Mouse (Mus musculus) naive thymus-derived CD4-positive, alpha-beta T cell, adult 2 months (primary cell): ENCODE data around the gene Cyp51.
"Not testable (repeated sequence)": the region's sequence is repeated elsewhere in the genome, so short reads cannot be mapped to it uniquely, and the experiment has no call there.

Source experiments
- DNase-seq: peaks from one replicate; pipeline ENCODE4 v3.0.0-alpha.2; 2011; ENCODE audit warnings: low read depth

The Cyp51 gene

DNA sequence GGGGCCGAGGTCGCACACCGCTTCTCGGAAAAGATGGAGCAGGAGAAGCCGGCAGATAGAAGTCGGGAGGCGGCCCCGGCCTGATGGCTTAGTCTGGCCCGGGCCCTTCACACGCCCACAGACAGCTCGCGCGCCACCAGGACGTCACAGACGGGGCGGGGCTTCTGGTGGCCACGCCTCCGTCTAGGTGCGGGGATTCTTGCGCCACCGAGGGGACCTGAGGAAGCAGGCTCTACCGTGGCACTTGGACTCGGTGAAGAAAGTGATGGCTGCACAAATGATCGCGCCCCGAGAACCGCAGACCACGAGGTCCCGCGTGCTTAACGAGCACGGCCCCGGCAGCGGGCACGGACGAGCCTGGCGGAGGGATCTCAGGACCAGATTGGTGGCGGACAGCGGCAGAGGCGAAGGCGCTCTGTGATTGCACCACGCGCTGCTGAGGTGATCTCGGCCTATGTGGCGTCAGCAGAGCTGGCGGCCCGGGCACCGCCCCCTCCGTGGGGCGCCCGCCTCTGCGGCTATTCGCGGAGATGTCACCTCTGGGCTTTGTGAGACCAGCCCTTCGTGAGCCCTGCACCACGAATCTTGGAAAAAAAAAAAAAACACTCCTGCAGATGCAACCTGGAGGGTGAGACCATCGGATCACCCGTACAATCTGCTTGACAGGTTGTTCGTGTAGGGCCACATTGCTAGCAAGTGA lies at the start of gene Cyp51:
TSS of gene Cyp51 (minus strand) at position 406 of the 700 bp plus-strand sequence.
- DNase-seq: peak; percentile 97

DNA sequence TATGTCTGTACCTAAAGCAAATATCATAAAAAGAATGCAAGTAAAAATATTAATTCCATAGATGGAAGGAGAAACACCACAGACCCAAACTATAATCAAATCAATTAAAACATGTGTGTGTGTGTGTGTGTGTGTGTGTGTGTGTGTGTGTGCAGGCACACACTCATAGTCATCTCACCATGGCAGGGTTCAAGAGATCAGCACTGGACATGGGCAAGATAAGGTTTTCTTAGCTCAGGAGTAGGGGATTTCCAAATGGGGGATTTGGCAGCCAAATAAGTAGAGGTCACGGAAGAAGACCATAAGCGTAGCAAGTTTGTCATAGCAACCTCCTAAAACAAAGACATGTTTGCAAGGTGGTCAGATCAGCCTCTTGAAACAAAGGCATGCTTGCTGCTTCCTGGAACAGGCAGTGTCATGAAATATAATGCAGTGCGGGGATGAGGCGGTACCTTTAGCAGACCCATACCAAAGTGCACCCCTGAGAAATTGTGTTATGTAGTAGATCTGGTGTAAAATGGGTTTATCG lies 8.1 kb upstream of the Cyp51 start:
- DNase-seq: no peak

DNA sequence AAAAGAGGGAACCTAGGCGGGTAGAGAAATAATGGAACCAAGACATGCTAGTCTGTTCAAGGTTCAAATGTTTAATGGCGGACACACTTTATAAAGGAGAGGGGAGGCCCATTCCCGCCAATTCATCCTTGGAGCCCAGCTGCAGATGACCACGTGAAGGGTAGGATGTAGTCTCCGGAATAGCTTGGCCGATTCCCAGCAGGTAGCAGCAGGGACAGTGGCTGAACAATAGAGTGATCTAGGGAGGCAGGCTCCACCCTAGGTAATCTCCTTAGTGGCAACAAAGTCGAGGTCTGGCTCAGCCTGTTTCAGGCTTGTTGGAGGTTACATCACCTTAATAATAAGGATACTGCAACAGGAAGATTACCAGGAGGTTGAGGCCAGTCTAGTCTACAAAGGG lies 2.5 kb upstream of the Cyp51 start:
- not testable (repeated sequence) for DNase-seq

DNA sequence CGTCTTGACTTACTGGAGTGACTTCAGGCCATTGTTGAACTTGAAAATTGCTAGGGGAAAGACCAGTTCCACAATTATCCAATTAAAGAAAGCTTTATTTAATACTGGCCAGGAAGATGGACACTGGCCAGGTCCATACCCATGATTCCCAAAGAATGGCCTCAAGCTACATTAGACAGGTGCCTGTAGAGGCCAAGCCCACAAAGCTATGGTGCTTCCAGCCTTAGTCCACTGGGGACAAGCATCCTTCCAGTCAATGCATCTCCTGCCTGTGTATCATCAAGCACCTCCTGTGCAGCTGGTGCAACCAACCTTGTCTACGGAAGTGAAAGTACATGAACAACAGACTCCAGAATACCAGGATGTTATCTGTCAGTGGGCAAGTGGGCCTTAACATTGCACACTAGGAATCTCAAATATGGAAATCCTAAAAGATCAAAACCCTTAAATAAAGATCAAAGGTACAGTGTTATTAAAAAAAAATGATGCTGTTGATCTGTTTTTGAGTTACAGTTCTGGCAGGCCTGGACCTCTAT lies 1.2 kb upstream of the Cyp51 start:
- DNase-seq: no peak

DNA sequence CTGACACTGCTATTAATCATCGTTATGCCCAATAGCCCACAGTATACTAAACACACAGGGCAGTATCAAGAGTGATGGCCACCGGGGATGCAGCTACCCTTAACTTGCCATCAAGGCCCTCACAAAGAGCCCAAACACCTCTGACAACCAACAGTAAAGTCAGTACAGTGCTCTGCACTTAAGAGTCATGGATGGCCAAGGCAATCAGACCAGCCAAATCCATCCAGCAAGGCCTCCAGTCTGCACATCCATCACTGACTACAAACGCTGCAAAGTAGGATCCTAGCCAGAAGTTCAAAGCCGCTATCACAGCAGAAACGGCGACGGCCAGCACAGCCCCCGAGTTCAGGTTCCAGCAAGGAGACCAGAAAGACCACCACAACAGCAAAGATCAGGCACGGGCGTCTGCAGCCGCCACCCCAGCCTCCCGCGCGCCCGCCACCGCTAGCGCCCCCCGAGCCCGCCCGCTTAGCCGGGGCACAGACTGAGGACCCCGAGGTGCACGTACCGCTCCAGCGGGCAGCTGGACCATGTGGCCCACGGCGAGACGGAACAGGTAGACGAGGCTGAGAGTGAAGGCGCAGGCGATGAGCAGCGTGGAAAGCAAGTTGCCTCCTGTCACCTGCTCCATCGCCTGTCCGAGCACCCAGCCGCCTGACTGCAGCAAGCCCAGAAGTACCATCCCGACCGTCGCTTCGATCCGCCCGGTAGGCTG lies 763 bp downstream of the Cyp51 start:
- DNase-seq: no peak

DNA sequence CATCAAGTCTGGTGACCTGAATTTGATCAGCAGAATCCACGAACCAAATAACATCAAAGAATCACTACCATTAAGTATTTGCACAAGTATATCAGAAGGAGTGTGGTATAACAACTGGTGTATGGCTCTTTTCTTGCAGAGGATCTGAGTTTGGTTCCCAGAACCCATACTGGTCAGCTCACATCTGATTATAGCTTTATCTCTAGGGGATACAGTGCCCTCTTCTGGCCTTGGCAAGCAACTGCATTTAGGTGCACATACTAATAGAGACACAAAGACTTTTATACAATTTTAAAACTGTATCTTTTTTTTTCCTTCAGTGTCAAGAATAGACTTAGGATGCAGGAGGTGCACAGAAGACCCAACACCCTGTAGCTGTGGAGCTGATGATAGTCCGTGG lies 2.8 kb downstream of the Cyp51 start:
- peak; percentile 24 for DNase-seq

DNA sequence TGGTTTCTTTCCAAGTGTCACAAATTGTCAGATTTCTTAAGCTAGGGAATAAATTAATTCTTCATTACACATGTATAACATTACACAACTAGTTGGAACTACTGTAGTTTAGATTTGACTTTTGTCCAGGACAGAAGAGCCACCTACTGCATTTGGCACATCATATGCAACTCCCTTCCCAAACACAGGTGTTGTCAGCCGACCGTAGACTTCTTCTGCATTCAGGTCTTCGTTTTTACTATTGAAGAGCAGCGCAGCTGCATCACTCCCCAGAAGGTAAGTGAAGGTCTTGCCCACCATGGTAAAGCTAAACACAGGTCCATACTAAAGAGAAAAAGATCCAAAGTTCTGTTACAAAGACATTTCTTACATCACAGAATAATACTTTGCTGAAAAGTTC lies 3.5 kb downstream of the Cyp51 start:
- no peak for DNase-seq

DNA sequence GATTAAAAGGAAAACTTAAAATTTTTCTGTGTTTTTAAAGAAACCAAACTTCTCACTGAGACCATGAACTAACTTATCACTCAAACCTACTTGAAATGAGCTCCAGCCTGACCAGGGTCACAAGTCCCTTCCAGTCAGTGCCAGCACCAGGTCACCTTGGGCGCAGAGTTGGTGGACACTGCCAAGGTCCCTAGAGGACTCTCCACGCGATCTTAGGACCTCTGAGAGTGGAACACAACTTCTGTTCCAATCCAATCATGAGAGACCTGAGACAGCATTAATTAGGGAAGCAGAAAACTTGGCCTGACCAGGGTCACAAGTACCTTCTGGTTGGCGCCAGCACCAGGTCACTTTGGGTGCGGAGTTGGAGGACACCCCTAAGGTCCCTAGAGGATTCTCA lies 10.1 kb downstream of the Cyp51 start:
- DNase-seq: no peak

DNA sequence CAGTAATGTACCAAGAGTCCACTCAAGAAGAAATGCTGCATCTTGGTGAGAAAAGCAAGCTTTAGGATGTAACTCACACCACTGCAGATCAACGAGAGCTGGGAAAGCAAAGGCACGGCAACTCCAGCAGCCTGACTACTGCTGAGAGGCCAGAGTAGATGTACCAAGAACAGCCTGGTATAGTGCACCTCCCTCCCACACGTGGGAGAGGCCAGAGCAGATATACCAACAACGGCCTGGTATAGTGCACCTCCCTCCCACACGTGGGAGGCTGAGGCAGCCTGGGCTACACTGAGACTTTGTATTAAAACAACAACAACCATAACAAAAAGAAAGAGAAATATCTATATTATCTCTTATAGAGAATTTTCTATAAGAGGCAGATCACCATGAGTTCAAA lies 16.4 kb downstream of the Cyp51 start:
- DNase-seq: no peak

DNA sequence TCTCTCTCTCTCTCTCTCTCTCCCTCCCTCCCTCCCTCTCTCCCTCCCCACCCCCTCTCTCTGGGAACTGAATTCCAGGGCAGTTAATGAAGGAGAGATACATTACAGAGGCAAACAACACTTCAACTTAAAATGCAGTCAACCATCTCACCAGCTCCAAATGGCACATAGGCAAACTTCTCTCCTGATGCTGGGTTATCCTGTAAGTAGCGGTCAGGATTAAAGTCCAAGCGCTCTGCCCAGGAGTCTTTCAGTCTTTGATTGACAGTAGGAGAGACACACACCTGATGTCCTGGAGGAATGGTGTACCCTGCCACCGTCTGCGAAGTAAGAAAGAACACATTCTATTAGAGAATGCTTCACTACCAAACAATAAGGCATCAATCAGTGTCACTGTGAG lies 18.2 kb downstream of the Cyp51 start:
- DNase-seq: no peak

DNA sequence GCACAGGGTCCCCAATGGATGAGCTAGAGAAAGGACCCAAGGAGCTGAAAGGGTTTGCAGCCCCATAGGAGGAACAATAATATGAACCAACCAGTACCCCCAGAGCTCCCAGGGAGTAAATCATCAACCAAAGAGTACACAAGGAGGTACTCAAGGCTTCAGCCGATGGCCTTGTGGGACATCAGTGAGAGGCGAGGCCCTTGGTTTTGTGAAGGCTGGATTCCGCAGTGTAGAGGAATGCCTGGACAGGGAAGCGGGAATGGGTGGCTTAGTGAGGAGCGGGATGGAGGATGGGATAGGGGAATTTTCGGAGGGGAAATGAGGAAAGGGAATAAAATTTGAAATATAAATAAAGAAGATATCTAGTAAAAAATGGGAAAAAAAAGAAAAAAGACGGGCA lies 19.6 kb downstream of the Cyp51 start:
- no peak for DNase-seq

DNA sequence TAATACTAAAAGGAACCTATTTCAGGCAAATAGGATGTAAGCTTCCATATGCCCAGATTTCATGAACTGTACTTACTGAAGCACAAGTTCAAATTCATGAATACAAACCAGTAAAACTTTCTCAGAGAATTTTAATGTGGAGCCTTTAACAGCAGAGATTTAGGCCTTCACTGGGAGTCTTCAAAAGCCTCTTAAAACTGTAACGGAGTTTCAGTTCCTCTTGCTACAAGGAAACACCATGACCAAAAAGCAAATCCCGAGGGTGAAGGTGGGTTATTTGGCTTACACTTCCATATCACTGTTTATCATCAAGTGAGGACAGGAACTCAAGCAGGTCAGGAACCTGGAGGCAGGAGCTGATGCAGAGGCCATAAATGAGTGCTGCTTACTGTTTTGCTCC lies 23.0 kb downstream of the Cyp51 start:
- no peak for DNase-seq

DNA sequence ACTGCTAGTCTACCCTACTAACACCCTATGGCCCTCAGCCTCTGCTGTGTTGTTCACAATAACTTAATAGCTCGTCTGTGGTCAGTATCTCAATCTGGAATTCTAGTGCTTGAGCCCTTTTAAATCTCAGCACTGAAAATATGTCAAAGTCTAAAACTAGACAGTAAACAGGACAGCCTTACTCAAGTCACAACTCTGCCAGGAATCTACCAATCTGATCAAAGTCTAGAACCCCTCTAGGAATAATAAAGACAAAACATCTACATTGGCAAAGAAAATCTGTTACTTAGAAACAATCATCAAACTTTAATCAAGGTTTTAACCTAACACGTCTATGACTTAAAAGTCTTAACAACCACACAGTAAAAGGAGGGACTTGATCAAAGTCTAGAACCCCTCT lies 23.7 kb downstream of the Cyp51 start:
- DNase-seq: no peak

DNA sequence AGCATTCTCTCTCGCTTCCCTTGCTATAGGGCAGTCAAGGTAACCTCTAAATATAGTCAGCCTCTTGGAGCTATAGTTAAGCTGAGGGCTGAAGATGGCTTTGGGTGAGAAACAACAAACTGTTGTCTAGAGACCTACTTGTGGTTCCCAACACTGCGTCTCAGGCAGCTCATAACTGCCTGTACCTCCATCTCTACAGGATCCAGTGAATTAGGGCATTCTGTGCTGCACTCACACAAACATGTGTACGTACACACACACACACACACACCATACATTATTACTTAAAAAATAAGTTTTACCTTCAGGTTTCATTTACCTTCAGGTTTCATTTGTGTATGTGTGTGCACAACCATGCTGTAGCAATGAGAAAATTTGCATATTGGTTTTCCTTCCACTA lies 25.5 kb downstream of the Cyp51 start:
- no peak for DNase-seq

DNA sequence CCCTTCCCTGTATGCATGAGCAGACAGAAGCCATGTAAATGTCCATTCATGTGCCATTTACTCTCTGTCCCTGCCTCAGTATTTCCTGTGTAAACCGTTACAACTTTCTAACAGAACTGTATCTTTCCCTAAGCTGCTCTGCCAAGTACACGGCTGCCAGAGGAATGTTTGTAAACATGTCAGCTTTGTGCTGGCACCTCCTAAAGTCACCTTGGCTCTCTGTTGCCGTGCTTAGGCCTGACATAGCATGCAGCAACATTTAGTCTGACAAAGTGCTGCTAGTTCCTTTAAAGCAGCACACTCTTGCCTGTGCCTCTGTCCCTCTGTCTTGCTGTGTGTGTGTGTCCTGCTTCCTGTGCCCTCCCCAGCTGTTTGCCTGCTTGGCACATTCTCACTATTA lies 37.3 kb downstream of the Cyp51 start:
- no peak for DNase-seq

DNA sequence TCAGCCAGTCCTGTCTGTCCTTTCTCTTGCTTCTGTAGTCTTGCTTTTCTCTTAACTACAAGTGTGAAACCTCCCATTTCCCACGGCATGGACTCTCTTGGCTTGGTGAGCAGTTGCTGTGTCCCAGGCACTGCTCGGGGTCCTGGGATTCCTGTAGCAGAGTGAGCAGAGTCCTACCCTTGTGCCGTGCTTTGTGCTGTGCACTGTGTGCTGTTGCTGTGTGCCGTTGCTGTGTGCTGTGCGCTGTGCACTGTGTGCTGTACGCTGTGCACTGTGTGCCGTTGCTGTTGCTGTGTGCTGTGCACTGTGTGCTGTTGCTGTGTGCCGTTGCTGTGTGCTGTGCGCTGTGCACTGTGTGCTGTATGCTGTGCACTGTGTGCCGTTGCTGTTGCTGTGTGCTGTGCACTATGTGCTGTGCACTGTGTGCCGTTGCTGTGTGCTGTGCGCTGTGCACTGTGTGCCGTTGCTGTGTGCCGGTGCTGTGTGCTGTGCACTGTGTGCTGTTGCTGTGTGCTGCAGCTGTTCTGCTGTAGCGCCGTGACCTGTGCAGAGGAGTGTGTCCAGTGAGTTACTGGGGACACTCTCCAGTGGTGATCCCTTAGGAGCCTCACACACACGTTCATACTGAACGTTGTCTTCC lies 38.0 kb downstream of the Cyp51 start:
- DNase-seq: no peak

DNA sequence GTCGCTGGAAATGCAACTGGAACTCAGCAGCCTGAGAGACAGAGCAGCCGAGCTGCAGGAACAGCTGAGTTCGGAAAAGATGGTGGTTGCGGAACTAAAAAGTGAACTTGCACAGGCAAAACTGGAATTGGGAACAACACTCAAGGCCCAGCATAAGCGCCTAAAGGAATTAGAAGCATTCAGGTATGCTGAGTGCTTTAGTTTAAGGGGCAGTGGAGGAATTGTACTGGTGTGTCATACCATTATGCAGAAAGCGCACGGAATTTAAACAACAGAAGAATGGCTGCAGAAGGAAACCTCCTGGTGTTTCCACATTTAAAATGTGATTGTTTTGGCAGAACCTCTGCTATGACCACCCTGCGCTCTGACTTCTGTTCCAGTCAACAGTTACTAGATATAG lies 44.2 kb downstream of the Cyp51 start:
- no peak for DNase-seq

DNA sequence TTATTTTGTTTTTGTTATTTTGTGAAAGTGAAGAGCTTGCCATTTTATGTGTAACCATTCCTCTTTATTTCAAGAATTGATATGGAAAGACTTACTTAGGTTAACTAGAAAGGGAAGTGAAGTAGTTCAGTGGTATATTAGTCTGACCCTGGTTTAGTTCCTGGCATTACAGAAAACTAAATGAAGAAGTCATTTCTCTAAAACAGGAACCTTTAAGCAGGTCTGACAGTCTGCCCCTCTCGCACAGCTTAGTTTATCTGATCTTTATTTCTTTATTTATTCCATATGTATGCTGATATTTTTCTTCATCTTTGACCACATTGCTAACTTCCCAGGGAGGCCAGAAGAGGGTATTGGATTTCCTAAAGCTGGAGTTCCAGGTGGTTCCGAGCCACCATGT lies 63.6 kb downstream of the Cyp51 start:
- no peak for DNase-seq

DNA sequence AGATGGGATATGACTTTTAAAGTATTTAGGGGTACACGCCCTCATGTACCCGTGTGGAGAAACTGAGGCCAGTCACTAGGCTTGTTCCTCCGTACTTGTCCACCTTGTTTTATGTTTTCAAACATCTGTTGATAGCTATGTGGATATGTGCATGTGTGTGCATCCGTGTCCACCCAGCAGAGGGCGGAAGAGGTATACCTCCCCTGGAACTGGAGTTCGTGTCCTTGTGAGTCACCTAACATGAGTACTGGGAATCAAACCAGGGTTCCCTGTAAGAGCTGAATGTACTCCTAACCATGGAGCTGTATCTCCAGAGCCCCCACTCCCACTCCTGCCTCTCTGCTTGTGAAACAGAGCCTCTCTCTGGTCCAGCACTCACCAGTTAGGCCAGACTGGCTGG lies 64.2 kb downstream of the Cyp51 start:
- peak; percentile 12 for DNase-seq

DNA sequence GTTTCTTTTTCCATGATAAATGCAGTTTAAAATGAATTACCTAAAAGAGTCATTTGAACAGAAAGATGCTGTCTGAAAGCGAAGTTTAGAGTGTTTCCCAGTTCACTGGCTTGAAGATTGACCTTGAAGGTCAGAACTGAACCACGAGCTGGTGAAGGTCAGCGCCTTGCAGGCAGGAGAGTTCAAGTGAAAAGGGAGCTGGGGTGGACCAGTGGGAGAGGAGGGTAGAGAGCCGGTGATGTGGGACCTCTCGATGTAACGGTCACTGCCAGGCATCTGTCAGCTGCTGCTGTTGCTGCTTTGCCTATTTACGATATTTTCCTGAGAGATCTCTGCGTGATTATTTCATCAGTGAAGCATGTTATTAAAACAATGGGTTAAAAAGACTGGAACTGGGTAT lies 65.2 kb downstream of the Cyp51 start:
- no peak for DNase-seq

DNA sequence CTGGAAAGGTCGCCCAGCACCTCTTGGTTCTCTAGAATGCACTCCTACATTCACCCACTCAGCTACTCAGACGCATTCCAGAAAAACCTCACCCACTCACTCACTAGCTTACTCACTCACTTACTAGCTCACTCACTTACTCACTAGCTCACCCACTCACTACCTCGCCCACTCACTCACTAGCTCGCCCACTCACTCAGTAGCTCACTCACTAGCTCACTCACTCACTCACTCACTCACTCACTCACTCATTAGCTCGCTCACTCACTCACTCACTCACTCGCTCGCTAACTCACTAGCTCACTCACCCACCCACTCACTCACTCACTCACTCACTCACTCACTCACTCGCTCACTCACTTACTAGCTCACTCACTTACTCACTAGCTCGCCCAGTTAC lies 67.9 kb downstream of the Cyp51 start:
- peak; percentile 15 for DNase-seq

DNA sequence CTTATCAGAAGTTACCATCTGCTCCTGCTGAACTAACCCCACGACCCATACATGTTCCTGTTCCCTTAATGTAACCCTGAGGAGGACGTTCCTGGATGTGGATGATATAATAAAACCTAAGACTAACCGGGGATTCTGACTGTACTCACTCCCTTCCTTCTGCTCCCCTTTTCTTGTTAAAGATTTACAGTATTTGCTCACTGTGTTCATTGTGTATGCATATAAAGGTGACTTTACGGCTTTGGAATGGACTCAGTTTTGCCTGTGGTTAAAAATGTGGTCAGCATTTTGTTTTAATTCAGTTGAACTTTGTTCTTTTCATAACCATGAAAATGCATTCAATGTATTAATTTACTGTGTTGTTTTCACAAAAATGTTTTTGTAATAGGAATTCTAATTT lies 72.7 kb downstream of the Cyp51 start:
- no peak for DNase-seq
